Mouse (Mus musculus): ENCODE data around the gene Hspa8. TPM values are rescaled to one million over a fixed set of nuclear protein-coding genes. Genes with fewer than 3 reads are reported as not detected.
"Not testable (repeated sequence)": the region's sequence is repeated elsewhere in the genome, so short reads cannot be mapped to it uniquely, and the experiment has no call there.

Gene Hspa8
- polyA plus RNA-seq, 1 experiment from 2014 or later: 2,723 TPM

DNA sequence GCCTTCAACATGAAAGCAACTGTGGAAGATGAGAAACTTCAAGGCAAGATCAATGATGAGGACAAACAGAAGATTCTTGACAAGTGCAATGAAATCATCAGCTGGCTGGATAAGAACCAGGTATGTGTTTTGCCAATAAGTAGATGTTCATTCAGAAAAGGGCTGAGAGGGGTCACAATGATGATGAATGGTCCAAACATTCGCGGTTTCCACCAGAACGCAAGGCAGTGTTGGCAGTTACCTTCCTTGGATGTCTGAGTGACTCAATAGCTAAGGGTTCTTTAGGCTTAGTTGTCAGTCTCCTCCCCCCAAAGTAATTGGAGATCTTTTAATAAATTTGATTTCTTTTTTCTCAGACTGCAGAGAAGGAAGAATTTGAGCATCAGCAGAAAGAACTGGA is 3.8 kb downstream of the Hspa8 start:
- H3K9me3 ChIP-seq (replicated peaks); H3K27me3 ChIP-seq (replicated peaks); H3K9ac ChIP-seq; H3K4me3 ChIP-seq; ATAC-seq: not testable (repeated sequence)
- Histone ChIP-seq H3K4me2 (peak overlapping the region; percentile 56), H3K4me1 (peaks cover 21% of the 10 kb centered on the region), H3K27ac (0 out of 2 replicates have a peak overlapping the region, but pooled peaks have one; percentile 36), H3K36me3 (peaks cover 55% of the 10 kb centered on the region)
- 59% methylated on average over 3 of the region's 3 CpGs for WGBS (ENCODE audit: insufficient replicate concordance)

GRCm38 (mm10) chr9:40805263-40805662 is 4.5 kb downstream of the Hspa8 start:
- peak overlapping the region; percentile 32 for H3K4me2 ChIP-seq
- peak overlapping the region; percentile 65 for H3K27ac ChIP-seq
- H3K4me1 ChIP-seq: peaks cover 19% of the 10 kb centered on the region
- no peaks in the 10 kb centered on the region for H3K27me3 ChIP-seq (replicated peaks)
- WGBS (ENCODE audit: insufficient replicate concordance): 45% methylated on average over 2 of the region's 2 CpGs
- H3K9ac ChIP-seq: 0 out of 2 replicates have a peak overlapping the region, but pooled peaks have one; percentile 22
- H3K4me3 ChIP-seq: no peak overlapping the region; the same call in 1 of the 2 replicates
- H3K9me3 ChIP-seq (replicated peaks): no peaks in the 10 kb centered on the region
- peaks cover 55% of the 10 kb centered on the region for H3K36me3 ChIP-seq
- no peak for ATAC-seq

DNA sequence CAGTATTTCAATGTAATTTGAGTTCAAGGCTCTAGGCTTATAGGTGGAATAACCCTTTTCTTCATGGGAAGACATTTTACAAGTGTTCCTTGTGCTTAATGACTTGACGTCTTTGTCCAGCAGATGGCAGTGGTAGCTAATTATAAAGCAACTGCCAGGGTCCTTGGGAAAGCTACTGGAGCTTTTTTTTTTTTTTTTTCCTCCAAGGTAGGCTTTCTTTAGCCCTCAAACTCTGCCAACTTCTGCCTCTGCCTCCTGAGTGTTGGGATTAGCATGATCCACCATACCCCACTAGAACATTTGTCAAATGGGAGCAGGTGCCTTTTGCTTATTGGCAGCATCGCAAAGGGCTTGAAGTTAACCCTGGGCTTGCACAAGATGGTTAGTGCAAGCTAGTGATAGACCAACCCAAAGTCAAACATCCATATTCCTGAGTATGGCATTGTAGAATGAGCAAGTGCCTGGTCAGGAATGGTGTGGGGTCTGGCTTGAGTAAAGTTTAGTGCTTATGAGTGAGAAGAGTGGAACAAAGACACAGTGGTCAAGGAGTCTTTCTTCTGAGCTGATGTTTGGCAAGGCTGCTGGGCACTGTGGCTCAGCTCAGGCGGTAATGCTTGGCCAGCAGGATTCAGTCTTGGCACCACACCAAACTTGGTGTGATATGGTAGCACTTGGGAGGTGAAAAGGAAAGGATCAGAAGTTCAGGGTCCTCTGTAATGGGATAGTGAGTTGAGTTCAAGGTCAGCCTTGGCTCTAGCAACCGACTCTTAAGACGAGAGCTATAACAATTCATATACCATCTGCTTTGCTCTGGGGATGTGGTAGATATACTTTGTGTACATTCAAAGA is 5.9 kb downstream of the Hspa8 start:
- H3K36me3 ChIP-seq: peaks cover 52% of the 10 kb centered on the region
- no peak overlapping the region for H3K9ac ChIP-seq

GRCm38 (mm10) chr9:40807289-40807920 is 6.6 kb downstream of the Hspa8 start:
- Histone ChIP-seq H3K36me3 (peaks cover 44% of the 10 kb centered on the region), H3K27me3 (replicated peaks) (no peaks in the 10 kb centered on the region), H3K27ac (peak overlapping the region; percentile 55), H3K9me3 (replicated peaks) (no peaks in the 10 kb centered on the region), H3K4me3 (no peak overlapping the region), H3K4me2 (no peak overlapping the region), H3K4me1 (peaks cover 19% of the 10 kb centered on the region), H3K9ac (no peak overlapping the region)
- ATAC-seq: peak; percentile 9
- 12% methylated on average over 11 of the region's 11 CpGs for WGBS (ENCODE audit: insufficient replicate concordance)

More for the DNA sequence above, 5.9 kb downstream of the Hspa8 start:
- Histone ChIP-seq H3K27me3 (replicated peaks) (no peaks in the 10 kb centered on the region), H3K4me2 (no peak overlapping the region), H3K9me3 (replicated peaks) (no peaks in the 10 kb centered on the region), H3K27ac (peak overlapping the region; percentile 65), H3K4me1 (peaks cover 19% of the 10 kb centered on the region), H3K4me3 (no peak overlapping the region)
- ATAC-seq: peak; percentile 53
- WGBS (ENCODE audit: insufficient replicate concordance): 14% methylated on average over 5 of the region's 5 CpGs

DNA sequence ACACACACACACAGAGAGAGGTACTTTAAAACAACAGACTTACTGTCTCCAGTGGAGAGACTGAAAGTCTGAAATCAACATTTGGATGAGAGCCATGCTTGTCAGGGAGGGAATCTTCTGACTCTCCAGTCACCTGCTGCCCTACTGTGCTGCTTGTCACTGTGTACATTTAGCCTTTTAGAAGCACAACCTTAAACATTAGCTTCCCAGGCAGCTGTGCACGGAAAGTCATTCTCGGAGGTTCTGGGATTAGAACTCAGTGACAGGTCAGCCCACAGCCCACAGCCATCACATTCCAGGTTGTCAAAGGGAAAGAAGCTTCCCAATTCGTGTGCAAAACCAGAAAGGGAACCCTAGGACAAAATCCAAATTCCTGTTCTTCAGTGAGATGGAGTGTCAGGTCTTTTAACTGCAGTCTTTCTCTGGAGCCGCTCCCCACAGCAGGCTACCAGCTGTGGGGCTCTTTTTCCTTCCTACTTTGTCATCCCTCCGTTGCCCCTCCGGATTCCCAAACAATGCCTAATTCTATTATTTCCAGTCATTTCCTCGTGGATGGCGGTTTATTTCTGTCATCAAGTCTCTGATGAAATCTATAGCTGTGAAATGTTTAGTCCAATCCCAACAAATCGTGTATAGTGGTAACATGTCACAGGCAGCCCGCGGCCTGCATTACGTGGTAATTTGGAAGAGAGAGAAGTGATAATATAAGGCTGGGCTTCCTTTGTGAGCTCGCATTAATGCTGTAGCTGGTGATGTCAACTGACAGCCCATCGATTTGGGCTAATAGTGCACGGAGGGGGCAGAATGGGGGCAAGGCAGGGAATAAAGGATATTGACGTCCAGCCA is 7.5 kb downstream of the Hspa8 start:
- WGBS (ENCODE audit: insufficient replicate concordance): 46% methylated on average over 16 of the region's 16 CpGs
- Histone ChIP-seq H3K27me3 (replicated peaks) (no peaks in the 10 kb centered on the region), H3K9ac (no peak overlapping the region), H3K27ac (peak overlapping the region; percentile 55; the same call in 1 of the 2 replicates), H3K36me3 (peaks cover 39% of the 10 kb centered on the region), H3K4me3 (no peak overlapping the region), H3K9me3 (replicated peaks) (no peaks in the 10 kb centered on the region), H3K4me1 (peaks cover 16% of the 10 kb centered on the region), H3K4me2 (no peak overlapping the region)
- no peak for ATAC-seq

- Histone ChIP-seq H3K27ac (no peak overlapping the region), H3K27me3 (replicated peaks) (no peaks in the 10 kb centered on the region), H3K4me1 (peaks cover 10% of the 10 kb centered on the region), H3K9ac (no peak overlapping the region), H3K4me2 (no peak overlapping the region), H3K4me3 (no peak overlapping the region), H3K9me3 (replicated peaks) (no peaks in the 10 kb centered on the region), H3K36me3 (peaks cover 33% of the 10 kb centered on the region)
- 69% methylated on average over 8 of the region's 8 CpGs for WGBS (ENCODE audit: insufficient replicate concordance)
- no peak for ATAC-seq
These were observed 8.1 kb downstream of the Hspa8 start for GRCm38 (mm10) chr9:40808907-40809280.

GRCm38 (mm10) chr9:40811860-40812259 is 11.1 kb downstream of the Hspa8 start:
- H3K9me3 ChIP-seq (replicated peaks): no peaks in the 10 kb centered on the region
- WGBS (ENCODE audit: insufficient replicate concordance): 51% methylated on average over 2 of the region's 2 CpGs
- 0 out of 2 replicates have a peak, but pooled peaks cover 3% of the 10 kb centered on the region for H3K27me3 ChIP-seq (replicated peaks)
- no peak overlapping the region for H3K9ac ChIP-seq
- no peak overlapping the region for H3K4me3 ChIP-seq
- no peak overlapping the region for H3K4me2 ChIP-seq
- H3K36me3 ChIP-seq: peaks cover 3% of the 10 kb centered on the region
- no peaks in the 10 kb centered on the region for H3K4me1 ChIP-seq
- ATAC-seq: no peak
- H3K27ac ChIP-seq: no peak overlapping the region

- Histone ChIP-seq H3K4me1 (no peaks in the 10 kb centered on the region), H3K9me3 (replicated peaks) (no peaks in the 10 kb centered on the region), H3K27me3 (replicated peaks) (0 out of 2 replicates have a peak, but pooled peaks cover 3% of the 10 kb centered on the region), H3K27ac (no peak overlapping the region), H3K36me3 (no peaks in the 10 kb centered on the region), H3K4me3 (no peak overlapping the region), H3K9ac (no peak overlapping the region), H3K4me2 (no peak overlapping the region)
- ATAC-seq: no peak
- WGBS (ENCODE audit: insufficient replicate concordance): 48% methylated on average over 7 of the region's 7 CpGs
These were observed 13.3 kb downstream of the Hspa8 start for GRCm38 (mm10) chr9:40814060-40814459.

DNA sequence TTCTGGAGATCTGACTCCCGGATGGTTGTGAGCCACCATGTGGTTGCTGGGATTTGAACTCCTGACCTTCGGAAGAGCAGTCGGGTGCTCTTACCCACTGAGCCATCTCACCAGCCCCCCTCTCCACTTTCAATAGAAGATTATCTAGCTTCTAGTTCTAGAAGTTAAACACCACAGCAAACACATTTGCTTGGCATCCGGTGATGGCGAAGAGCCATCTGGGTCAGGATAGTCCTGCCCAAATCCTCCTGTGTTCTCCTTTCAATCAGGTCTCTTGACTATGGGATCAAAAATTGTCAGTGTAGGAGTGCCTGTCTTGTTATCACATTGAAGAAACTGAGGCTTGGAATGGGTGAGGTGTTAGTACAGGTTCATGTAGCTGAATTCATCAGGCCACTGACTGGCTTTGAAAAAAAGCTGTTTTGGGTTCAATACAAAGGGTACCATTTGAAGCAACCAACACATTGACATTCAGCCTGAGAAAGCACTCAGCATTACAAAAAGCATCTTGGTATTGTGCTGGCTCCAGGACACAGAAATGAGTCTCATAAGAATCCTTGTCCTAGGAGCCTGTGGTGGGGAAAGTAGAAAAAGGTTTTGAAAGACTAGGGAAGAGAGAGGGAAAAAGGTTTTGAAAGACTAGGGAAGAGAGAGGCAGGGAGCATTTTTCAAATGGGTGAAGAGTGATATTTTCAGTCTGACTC is 16.7 kb downstream of the Hspa8 start:
- H3K4me1 ChIP-seq: no peaks in the 10 kb centered on the region
- H3K4me2 ChIP-seq: no peak overlapping the region
- WGBS (ENCODE audit: insufficient replicate concordance): 78% methylated on average over 5 of the region's 5 CpGs
- H3K4me3 ChIP-seq: no peak overlapping the region
- no peaks in the 10 kb centered on the region for H3K36me3 ChIP-seq
- ATAC-seq: no peak
- peaks cover 13% of the 10 kb centered on the region; the same call in 1 of the 2 replicates for H3K27me3 ChIP-seq (replicated peaks)
- no peak overlapping the region for H3K9ac ChIP-seq
- no peaks in the 10 kb centered on the region for H3K9me3 ChIP-seq (replicated peaks)
- H3K27ac ChIP-seq: no peak overlapping the region

GRCm38 (mm10) chr9:40825601-40826000 is 24.8 kb downstream of the Hspa8 start:
- H3K4me2 ChIP-seq: no peak overlapping the region
- no peak for ATAC-seq
- peaks cover 10% of the 10 kb centered on the region; the same call in 1 of the 2 replicates for H3K27me3 ChIP-seq (replicated peaks)
- no peak overlapping the region for H3K4me3 ChIP-seq
- H3K36me3 ChIP-seq: no peaks in the 10 kb centered on the region
- H3K9ac ChIP-seq: no peak overlapping the region
- no peaks in the 10 kb centered on the region for H3K9me3 ChIP-seq (replicated peaks)
- 37% methylated on average over 6 of the region's 6 CpGs for WGBS (ENCODE audit: insufficient replicate concordance)
- H3K27ac ChIP-seq: no peak overlapping the region
- H3K4me1 ChIP-seq: no peaks in the 10 kb centered on the region

DNA sequence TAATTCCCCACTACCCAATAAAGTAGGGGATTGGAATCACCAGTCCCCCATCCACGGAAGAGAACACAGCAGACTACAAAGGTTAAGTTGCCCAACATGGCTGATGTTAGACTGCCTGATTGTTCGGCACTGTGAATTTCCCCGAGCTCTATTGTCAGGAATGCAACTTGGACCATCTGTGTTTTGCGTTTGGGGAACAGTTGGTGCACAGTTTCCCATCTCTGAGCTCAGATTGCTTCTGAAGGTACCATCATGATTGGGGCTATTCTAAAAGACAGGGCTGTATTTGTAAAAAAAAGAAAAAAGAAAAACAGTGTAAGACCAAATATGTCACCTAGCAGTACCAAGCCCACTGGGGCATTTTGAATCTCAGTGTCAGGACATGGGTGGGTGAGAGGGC is 26.6 kb downstream of the Hspa8 start:
- Histone ChIP-seq H3K9me3 (replicated peaks) (no peaks in the 10 kb centered on the region), H3K9ac (no peak overlapping the region), H3K4me1 (no peaks in the 10 kb centered on the region), H3K36me3 (no peaks in the 10 kb centered on the region), H3K27ac (no peak overlapping the region), H3K27me3 (replicated peaks) (peaks cover under 1% of the 10 kb centered on the region; the same call in 1 of the 2 replicates), H3K4me3 (no peak overlapping the region), H3K4me2 (no peak overlapping the region)
- no peak for ATAC-seq
- WGBS (ENCODE audit: insufficient replicate concordance): 68% methylated on average over 4 of the region's 4 CpGs
